Mouse (Mus musculus) CH12.LX (cell line): Measurements from ENCODE around the gene Galk2. TPM values are rescaled to one million over a fixed set of nuclear protein-coding genes. Genes with fewer than 3 reads are reported as not detected.

ENCODE experiments used
- DNase-seq: peaks from one replicate; pipeline ENCODE4 v3.0.0-alpha.2; 2013; ENCODE audit errors: extremely low read depth
- H3K27ac ChIP-seq: 2 replicates; pipeline ENCODE4 v1.5.1; 2012; ENCODE audit warnings: low read depth, mild to moderate bottlenecking, control low read depth, moderate library complexity; ENCODE audit not compliant: insufficient read depth
- H3K27me3 ChIP-seq: replicated peaks from 2 replicates; pipeline ENCODE3; 2012; ENCODE audit warnings: inconsistent platforms
- H3K36me3 ChIP-seq, 2 experiments: replicated peaks in 1 of 2; 2 replicates each; pipeline versions ENCODE3 to v1.6.1; 2012; ENCODE audit warnings: inconsistent platforms in 1 of 2, low read length in 1 of 2, mild to moderate bottlenecking in 1 of 2, mixed read lengths in 1 of 2, moderate library complexity in 1 of 2; ENCODE audit not compliant: control insufficient read depth in 1 of 2, insufficient read depth in 1 of 2
- H3K4me1 ChIP-seq, 2 experiments: 2 replicates each; pipeline ENCODE4 v1.6.1; 2012; ENCODE audit warnings: inconsistent platforms in 1 of 2, moderate library complexity in 1 of 2; ENCODE audit not compliant: insufficient read depth in 2 of 2, control insufficient read depth in 1 of 2
- H3K4me2 ChIP-seq: 2 replicates; pipeline ENCODE4 v1.6.1; 2012; ENCODE audit warnings: low read depth, mild to moderate bottlenecking, control low read depth; ENCODE audit not compliant: poor library complexity, insufficient read depth, severe bottlenecking
- H3K4me3 ChIP-seq, 3 experiments: fragments of 150-350 bp in 1 of 3; sonication (generic) in 1 of 3; replicated peaks in 1 of 3; 2 replicates each; pipeline versions ENCODE3 to v1.5.1; 2011 to 2012; ENCODE audit warnings: low read depth in 2 of 3, low read length in 2 of 3, mild to moderate bottlenecking in 2 of 3, moderate library complexity in 2 of 3, control low read depth in 1 of 3, improper control_type of control experiment in 1 of 3, inconsistent platforms in 1 of 3, mixed read lengths in 1 of 3; ENCODE audit not compliant: poor library complexity in 1 of 3
- H3K79me2 ChIP-seq: replicated peaks from 2 replicates; pipeline ENCODE4 v1.6.1; 2012; ENCODE audit warnings: mild to moderate bottlenecking, moderate library complexity; ENCODE audit not compliant: control insufficient read depth, poor library complexity, insufficient read depth, severe bottlenecking; ENCODE audit errors: extremely low read depth
- H3K9ac ChIP-seq: 2 replicates; pipeline ENCODE4 v1.6.1; 2012; ENCODE audit warnings: low read depth, mild to moderate bottlenecking, control low read depth, moderate library complexity; ENCODE audit not compliant: insufficient read depth
- H3K9me3 ChIP-seq: replicated peaks from 2 replicates; pipeline ENCODE3; 2012; ENCODE audit warnings: low read length, inconsistent platforms, mixed read lengths
- CHD1 ChIP-seq: IDR thresholded peaks from 2 replicates; pipeline ENCODE4 v1.6.1; 2012; ENCODE audit warnings: low read depth, low read length, improper control_type of control experiment, inconsistent platforms
- CTCF ChIP-seq, 2 experiments: IDR thresholded peaks in 1 of 2; conservative IDR thresholded peaks in 1 of 2; 2 replicates each; pipeline ENCODE4 v1.5.1; 2011 to 2012; ENCODE audit warnings: low read depth in 2 of 2, low read length in 2 of 2, improper control_type of control experiment in 1 of 2, inconsistent platforms in 1 of 2, mild to moderate bottlenecking in 1 of 2, moderate library complexity in 1 of 2
- E2F4 ChIP-seq: IDR thresholded peaks from 2 replicates; pipeline ENCODE4 v1.6.1; 2011; ENCODE audit warnings: low read depth, low read length, improper control_type of control experiment; ENCODE audit not compliant: insufficient replicate concordance
- ELF1 ChIP-seq: IDR thresholded peaks from 2 replicates; pipeline ENCODE4 v1.6.1; 2014; ENCODE audit warnings: low read depth, mild to moderate bottlenecking, inconsistent platforms, low read length, improper control_type of control experiment
- EP300 ChIP-seq: IDR thresholded peaks from 2 replicates; pipeline ENCODE4 v1.6.1; 2011; ENCODE audit warnings: low read length, improper control_type of control experiment
- ETS1 ChIP-seq: conservative IDR thresholded peaks from 2 replicates; pipeline ENCODE4 v1.6.1; 2012; ENCODE audit warnings: low read depth, mild to moderate bottlenecking, inconsistent platforms, low read length, improper control_type of control experiment, moderate library complexity
- GABPA ChIP-seq: IDR thresholded peaks from 2 replicates; pipeline ENCODE4 v1.6.1; 2012; ENCODE audit warnings: low read depth, low read length, improper control_type of control experiment, inconsistent platforms; ENCODE audit not compliant: insufficient replicate concordance
- HCFC1 ChIP-seq: IDR thresholded peaks from 2 replicates; pipeline ENCODE4 v1.6.1; 2012; ENCODE audit warnings: low read depth, mild to moderate bottlenecking, inconsistent platforms, low read length, improper control_type of control experiment
- JUN ChIP-seq: IDR thresholded peaks from 2 replicates; pipeline ENCODE4 v1.6.1; 2011; ENCODE audit warnings: low read depth, mild to moderate bottlenecking, low read length, improper control_type of control experiment, moderate library complexity; ENCODE audit not compliant: insufficient read depth
- MAX ChIP-seq: IDR thresholded peaks from 2 replicates; pipeline ENCODE4 v1.6.1; 2011; ENCODE audit warnings: low read length, improper control_type of control experiment
- MEF2A ChIP-seq: IDR thresholded peaks from 2 replicates; pipeline ENCODE4 v1.6.1; 2014; ENCODE audit warnings: low read depth, mild to moderate bottlenecking, inconsistent platforms, low read length, improper control_type of control experiment, borderline replicate concordance
- NELFE ChIP-seq: IDR thresholded peaks from 2 replicates; pipeline ENCODE4 v1.6.1; 2011; ENCODE audit warnings: low read depth, low read length, improper control_type of control experiment
- PAX5 ChIP-seq: IDR thresholded peaks from 2 replicates; pipeline ENCODE4 v1.6.1; 2012; ENCODE audit warnings: low read length, inconsistent platforms, mixed read lengths
- POLR2AphosphoS2 ChIP-seq: IDR thresholded peaks from 2 replicates; pipeline ENCODE4 v1.6.1; 2011; ENCODE audit warnings: low read depth, low read length, improper control_type of control experiment
- RCOR1 ChIP-seq: conservative IDR thresholded peaks from 2 replicates; pipeline ENCODE4 v1.6.1; 2012; ENCODE audit warnings: low read depth, mild to moderate bottlenecking, inconsistent platforms, low read length, improper control_type of control experiment
- TBP ChIP-seq: conservative IDR thresholded peaks from 2 replicates; pipeline ENCODE4 v1.6.1; 2011; ENCODE audit warnings: low read depth, low read length, improper control_type of control experiment
- UBTF ChIP-seq: IDR thresholded peaks from 2 replicates; pipeline ENCODE4 v1.6.1; 2012; ENCODE audit warnings: low read depth, mild to moderate bottlenecking, inconsistent platforms, low read length, improper control_type of control experiment, moderate library complexity
- USF1 ChIP-seq: IDR thresholded peaks from 2 replicates; pipeline ENCODE4 v1.6.1; 2014; ENCODE audit warnings: low read depth, mild to moderate bottlenecking, inconsistent platforms, low read length, improper control_type of control experiment
- USF2 ChIP-seq: conservative IDR thresholded peaks from 2 replicates; pipeline ENCODE4 v1.6.1; 2011; ENCODE audit warnings: low read depth, low read length, improper control_type of control experiment
- ZC3H11A ChIP-seq: IDR thresholded peaks from 2 replicates; pipeline ENCODE4 v1.6.1; 2012; ENCODE audit warnings: low read depth, mild to moderate bottlenecking, inconsistent platforms, low read length, improper control_type of control experiment
- ZMIZ1 ChIP-seq: IDR thresholded peaks from 2 replicates; pipeline ENCODE4 v1.6.1; 2012; ENCODE audit warnings: low read depth, mild to moderate bottlenecking, inconsistent platforms, low read length, improper control_type of control experiment
- dilution Hi-C: fragments of 300-500 bp; cut with MboI; formaldehyde crosslinking; loops from 2 replicates; pipeline ENCODE4 v1.14.3; 2020; ENCODE audit warnings: low sequenced_read_pairs; ENCODE audit not compliant: extremely low pct_unique_long_range_greater_than_20kb, extremely low pct_ligation_motif_present
- in situ Hi-C: fragments of 300-500 bp; cut with MboI; formaldehyde crosslinking; loops from 3 replicates; pipeline ENCODE4 v1.14.3; 2019; ENCODE audit warnings: low sequenced_read_pairs, low pct_ligation_motif_present, low pct_unique_long_range_greater_than_20kb, mixed read lengths
- polyA plus RNA-seq: library from polyadenylated mRNA; unstranded; fragments of >175 nt; gene quantifications from 2 replicates; pipeline ENCODE4 v1.2.1, GENCODE M21; 2012; ENCODE audit warnings: low read depth; ENCODE audit not compliant: insufficient read length
- total RNA-seq, 2 experiments: library from RNA; depleted of rRNA; stranded (reverse); fragments of 300-350 nt in 1 of 2; fragments of >200 nt in 1 of 2; gene quantifications; 2 replicates each; pipeline ENCODE4 v1.2.3; 2012 to 2014

The Galk2 gene
- total and polyA plus RNA-seq, 3 experiments, result 36.7 to 59.9 (median 41.8) TPM

DNA sequence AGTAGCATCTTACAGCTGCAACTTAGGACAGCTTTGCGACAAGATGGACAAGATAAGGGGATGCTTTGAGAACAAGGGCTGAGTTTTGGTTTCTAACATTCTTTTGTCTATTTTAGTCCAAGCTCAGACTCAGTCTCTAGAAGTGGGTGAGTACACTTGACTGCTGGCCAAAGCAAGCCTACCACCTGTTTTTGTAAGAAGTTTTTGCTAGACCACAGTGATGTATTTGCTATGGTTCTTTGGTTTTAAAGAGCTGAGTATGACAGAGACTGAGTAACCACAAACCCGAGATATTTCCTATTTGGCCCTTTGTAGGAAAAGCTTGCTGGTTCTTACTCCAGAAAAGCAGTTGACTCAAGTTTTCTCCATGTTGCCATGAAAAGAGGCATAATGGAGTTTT, 89.3 kb downstream of the Galk2 start:
- peaks cover 2% of the 10 kb centered on the region for H3K9me3 ChIP-seq
- H3K27ac ChIP-seq, result no peak overlapping the region
- DNase-seq, result peak; percentile 14
- peaks cover 0 to 4% of the 10 kb centered on the region in 2 experiments; a peak in 1 of 4 replicates for H3K4me1 ChIP-seq
- no peak for TF ChIP-seq POLR2AphosphoS2
- TF ChIP-seq ETS1, result no peak
- TF ChIP-seq GABPA, result no peak
- TF ChIP-seq CTCF (conservative IDR thresholded peaks at IDR 0.05 in 1 of 2, IDR thresholded peaks at IDR 0.05 in 1 of 2; ENCODE audit: low read depth in 2 of 2, low read length in 2 of 2), result no peak
- no peak for TF ChIP-seq RCOR1
- no peak for TF ChIP-seq ZC3H11A
- no peak for TF ChIP-seq MAX
- no peak for TF ChIP-seq MEF2A
- no peak for TF ChIP-seq EP300
- no peak for TF ChIP-seq CHD1
- TF ChIP-seq ELF1, result no peak
- no peak for TF ChIP-seq USF2
- TF ChIP-seq, all 38 proteins: peak for 0
- no peak overlapping the region for H3K9ac ChIP-seq
- in situ Hi-C loops (no loop called here), dilution Hi-C loops (no loop called here)
- no peak overlapping the region for H3K4me3 ChIP-seq
- no peaks in the 10 kb centered on the region for H3K27me3 ChIP-seq
- H3K4me2 ChIP-seq, result no peak overlapping the region
- H3K79me2 ChIP-seq, result no peaks in the 10 kb centered on the region
- peaks cover 17 to 55% of the 10 kb centered on the region in 2 experiments for H3K36me3 ChIP-seq

DNA sequence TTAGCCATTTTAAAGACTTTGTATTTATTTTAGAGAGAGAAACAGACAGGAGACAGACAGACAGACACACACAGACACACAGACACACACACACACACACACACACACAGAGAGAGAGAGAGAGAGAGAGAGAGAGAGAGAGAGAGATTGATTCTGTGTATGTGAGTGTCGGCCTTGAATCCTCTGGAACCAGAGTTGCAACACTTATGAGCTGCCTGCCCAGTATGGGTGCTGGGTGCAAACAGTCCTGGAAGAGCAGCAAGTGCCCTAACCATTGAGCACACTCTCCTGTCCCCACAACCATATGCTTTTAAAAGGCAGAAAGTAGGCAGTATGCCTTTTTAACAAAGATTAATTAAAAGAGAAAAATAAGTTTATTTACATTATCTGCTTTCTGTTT, 109.9 kb downstream of the Galk2 start:
- Histone ChIP-seq H3K4me3 (no peak overlapping the region), H3K27me3 (no peaks in the 10 kb centered on the region), H3K4me1 (no peaks in the 10 kb centered on the region), H3K36me3 (peaks cover 7 to 64% of the 10 kb centered on the region in 2 experiments)
- DNase-seq, result no peak
- TF ChIP-seq MEF2A (no peak), NELFE (no peak), CTCF (conservative IDR thresholded peaks at IDR 0.05 in 1 of 2, IDR thresholded peaks at IDR 0.05 in 1 of 2; ENCODE audit: low read depth in 2 of 2, low read length in 2 of 2) (no peak), TBP (no peak), E2F4 (no peak), ZMIZ1 (no peak), JUN (no peak), UBTF (no peak), PAX5 (no peak), HCFC1 (no peak), USF2 (no peak), USF1 (no peak), ZC3H11A (no peak), RCOR1 (no peak)
- TF ChIP-seq, all 38 proteins: peak for 0
- H3K9ac ChIP-seq, result no peak overlapping the region
- no peak overlapping the region for H3K4me2 ChIP-seq
- in situ Hi-C loops (no loop called here), dilution Hi-C loops (no loop called here)
- H3K79me2 ChIP-seq, result no peaks in the 10 kb centered on the region
- no peaks in the 10 kb centered on the region for H3K9me3 ChIP-seq
- no peak overlapping the region for H3K27ac ChIP-seq
